Mouse (Mus musculus): ENCODE data around the gene Dse. TPM values are rescaled to one million over a fixed set of nuclear protein-coding genes. Genes with fewer than 3 reads are reported as not detected.
"Not testable (repeated sequence)": the region's sequence is repeated elsewhere in the genome, so short reads cannot be mapped to it uniquely, and the experiment has no call there.

Gene Dse
- 12.4 and 16.1 TPM in 2 replicates for polyA plus RNA-seq (2015; fragmentation: Nextera tagmentation; extraction: Ambion mirVana)

GRCm38 (mm10) chr10:34207503-34207850 is at the start of gene Dse:
Gene Dse (minus strand): TSS chr10:34207715.
- ATAC-seq (replicated peaks; ENCODE audit: insufficient number of reproducible peaks, insufficient read depth, low FRiP score, low read depth): peak; percentile 32
- WGBS: 0% methylated on average over 14 of the region's 14 CpGs

DNA sequence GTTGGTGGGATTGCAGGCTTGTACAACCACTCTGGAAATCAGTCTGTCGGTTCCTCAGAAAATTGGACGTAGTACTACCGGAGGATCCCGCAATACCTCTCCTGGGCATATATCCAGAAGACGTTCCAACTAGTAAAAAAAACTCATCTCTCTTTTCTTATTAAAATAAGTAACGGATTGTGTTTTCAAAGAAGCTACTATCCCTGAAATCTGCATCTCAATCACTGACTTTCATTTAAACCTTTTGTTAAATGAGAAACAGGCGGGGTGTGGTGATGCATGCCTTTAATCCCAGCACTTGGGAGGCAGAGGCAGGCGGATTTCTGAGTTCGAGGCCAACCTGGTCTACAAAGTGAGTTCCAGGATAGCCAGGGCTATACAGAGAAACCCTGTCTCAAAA is 45.3 kb upstream of the Dse start:
- H3K27ac ChIP-seq; ATAC-seq (replicated peaks; ENCODE audit: insufficient number of reproducible peaks, insufficient read depth, low FRiP score, low read depth); H3K4me2 ChIP-seq; H3K4me3 ChIP-seq; H3K4me1 ChIP-seq (replicated peaks); H3K36me3 ChIP-seq; H3K27me3 ChIP-seq; H3K9ac ChIP-seq; H3K9me3 ChIP-seq (replicated peaks): not testable (repeated sequence)
- 83% methylated on average over 9 of the region's 9 CpGs for WGBS

More at GRCm38 (mm10) chr10:34207503-34207850, at the start of gene Dse:
- peak within 1 kb of the TSS; percentile 86 for H3K27ac ChIP-seq
- H3K36me3 ChIP-seq: no peaks in the 10 kb centered on the region
- H3K4me3 ChIP-seq: peak within 1 kb of the TSS; percentile 74
- H3K4me2 ChIP-seq: peak within 1 kb of the TSS; percentile 90
- no peaks in the 10 kb centered on the region for H3K27me3 ChIP-seq
- H3K9ac ChIP-seq: peak within 1 kb of the TSS; percentile 80
- no peaks in the 10 kb centered on the region for H3K9me3 ChIP-seq (replicated peaks)
- peaks cover 5% of the 10 kb centered on the region for H3K4me1 ChIP-seq (replicated peaks)

DNA sequence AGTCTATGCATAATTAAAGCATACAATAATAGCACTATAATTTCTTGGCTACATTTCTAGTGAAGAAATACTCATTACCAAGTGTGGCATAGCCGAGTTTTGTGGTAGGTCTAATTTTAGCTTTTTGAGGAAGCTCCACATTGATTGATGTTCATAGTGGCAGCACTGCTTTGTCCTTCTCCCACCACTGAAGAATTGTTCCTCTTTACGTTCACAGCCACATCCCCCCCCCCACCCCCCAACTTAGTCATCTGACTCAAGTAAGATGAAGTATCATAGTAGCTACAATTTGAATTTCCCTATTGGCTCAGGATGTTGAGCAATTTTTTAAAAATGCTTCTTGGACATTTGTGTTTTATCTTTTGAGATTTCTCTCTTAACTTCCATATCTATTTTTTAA is 42.1 kb upstream of the Dse start:
- no peak overlapping the region for H3K27ac ChIP-seq
- 38% methylated on average over 2 of the region's 2 CpGs for WGBS

GRCm38 (mm10) chr10:34247757-34248156 is 40.2 kb upstream of the Dse start:
- ATAC-seq (replicated peaks; ENCODE audit: insufficient number of reproducible peaks, insufficient read depth, low FRiP score, low read depth): no peak
- no peaks in the 10 kb centered on the region for H3K9me3 ChIP-seq (replicated peaks)
- WGBS: 45% methylated on average over 3 of the region's 3 CpGs
- H3K9ac ChIP-seq: no peak overlapping the region
- no peaks in the 10 kb centered on the region for H3K27me3 ChIP-seq
- no peak overlapping the region for H3K27ac ChIP-seq
- no peaks in the 10 kb centered on the region for H3K36me3 ChIP-seq
- H3K4me3 ChIP-seq: no peak overlapping the region
- H3K4me2 ChIP-seq: no peak overlapping the region
- H3K4me1 ChIP-seq (replicated peaks): no peaks in the 10 kb centered on the region

More for the DNA sequence above, 42.1 kb upstream of the Dse start:
- no peak overlapping the region for H3K9ac ChIP-seq
- no peak overlapping the region for H3K4me2 ChIP-seq
- no peak for ATAC-seq (replicated peaks; ENCODE audit: insufficient number of reproducible peaks, insufficient read depth, low FRiP score, low read depth)
- H3K27me3 ChIP-seq: no peaks in the 10 kb centered on the region
- H3K36me3 ChIP-seq: no peaks in the 10 kb centered on the region
- H3K4me1 ChIP-seq (replicated peaks): no peaks in the 10 kb centered on the region
- no peaks in the 10 kb centered on the region for H3K9me3 ChIP-seq (replicated peaks)
- H3K4me3 ChIP-seq: no peak overlapping the region

- Histone ChIP-seq H3K36me3 (no peaks in the 10 kb centered on the region), H3K9ac (no peak overlapping the region), H3K27ac (no peak overlapping the region), H3K4me2 (no peak overlapping the region), H3K9me3 (replicated peaks) (no peaks in the 10 kb centered on the region), H3K27me3 (no peaks in the 10 kb centered on the region), H3K4me1 (replicated peaks) (no peaks in the 10 kb centered on the region), H3K4me3 (no peak overlapping the region)
- WGBS: 54% methylated on average over 2 of the region's 2 CpGs
- ATAC-seq (replicated peaks; ENCODE audit: insufficient number of reproducible peaks, insufficient read depth, low FRiP score, low read depth): no peak
Measured at GRCm38 (mm10) chr10:34246106-34246505, 38.6 kb upstream of the Dse start.

- H3K4me3 ChIP-seq: no peak overlapping the region
- no peaks in the 10 kb centered on the region for H3K4me1 ChIP-seq (replicated peaks)
- no peaks in the 10 kb centered on the region for H3K9me3 ChIP-seq (replicated peaks)
- no peaks in the 10 kb centered on the region for H3K27me3 ChIP-seq
- H3K27ac ChIP-seq: no peak overlapping the region
- H3K36me3 ChIP-seq: no peaks in the 10 kb centered on the region
- 70% methylated on average over 5 of the region's 5 CpGs for WGBS
- H3K9ac ChIP-seq: no peak overlapping the region
- ATAC-seq (replicated peaks; ENCODE audit: insufficient number of reproducible peaks, insufficient read depth, low FRiP score, low read depth): no peak
- no peak overlapping the region for H3K4me2 ChIP-seq
Measured at GRCm38 (mm10) chr10:34244745-34245144, 37.2 kb upstream of the Dse start.

- no peaks in the 10 kb centered on the region for H3K9me3 ChIP-seq (replicated peaks)
- H3K9ac ChIP-seq: no peak overlapping the region
- H3K4me1 ChIP-seq (replicated peaks): no peaks in the 10 kb centered on the region
- no peak for ATAC-seq (replicated peaks; ENCODE audit: insufficient number of reproducible peaks, insufficient read depth, low FRiP score, low read depth)
- 50% methylated on average over 4 of the region's 4 CpGs for WGBS
- no peak overlapping the region for H3K4me3 ChIP-seq
- H3K27ac ChIP-seq: no peak overlapping the region
- no peak overlapping the region for H3K4me2 ChIP-seq
- no peaks in the 10 kb centered on the region for H3K27me3 ChIP-seq
- no peaks in the 10 kb centered on the region for H3K36me3 ChIP-seq
Measured at GRCm38 (mm10) chr10:34238536-34238935, 31.0 kb upstream of the Dse start.

GRCm38 (mm10) chr10:34236569-34236968 is 29.1 kb upstream of the Dse start:
- H3K4me1 ChIP-seq (replicated peaks): no peaks in the 10 kb centered on the region
- no peaks in the 10 kb centered on the region for H3K9me3 ChIP-seq (replicated peaks)
- no peak for ATAC-seq (replicated peaks; ENCODE audit: insufficient number of reproducible peaks, insufficient read depth, low FRiP score, low read depth)
- H3K27ac ChIP-seq: no peak overlapping the region
- no peak overlapping the region for H3K4me2 ChIP-seq
- WGBS: 75% methylated on average over 5 of the region's 5 CpGs
- no peaks in the 10 kb centered on the region for H3K27me3 ChIP-seq
- no peaks in the 10 kb centered on the region for H3K36me3 ChIP-seq
- H3K4me3 ChIP-seq: no peak overlapping the region
- H3K9ac ChIP-seq: no peak overlapping the region

DNA sequence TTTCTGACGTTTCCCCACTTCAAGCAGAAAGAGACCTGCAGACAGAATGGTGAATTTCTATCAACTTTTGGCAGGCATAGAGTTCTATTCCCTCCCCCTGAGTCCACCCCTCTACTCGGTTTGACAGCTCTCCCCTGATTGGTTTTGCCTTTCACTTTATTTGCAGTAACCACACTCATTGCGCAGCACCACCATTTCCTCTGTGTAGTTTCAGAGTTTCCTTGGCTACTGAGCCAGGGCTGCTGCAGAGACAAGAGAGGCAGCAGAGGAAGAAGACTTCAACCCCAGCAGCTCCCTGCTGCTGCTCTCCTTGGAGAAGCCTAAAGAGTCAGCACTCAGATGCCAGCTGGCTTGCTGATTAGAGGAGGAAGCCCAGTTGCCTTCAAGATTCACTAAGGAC is 27.9 kb upstream of the Dse start:
- H3K27me3 ChIP-seq: no peaks in the 10 kb centered on the region
- no peak for ATAC-seq (replicated peaks; ENCODE audit: insufficient number of reproducible peaks, insufficient read depth, low FRiP score, low read depth)
- WGBS: 31% methylated on average over 3 of the region's 3 CpGs

DNA sequence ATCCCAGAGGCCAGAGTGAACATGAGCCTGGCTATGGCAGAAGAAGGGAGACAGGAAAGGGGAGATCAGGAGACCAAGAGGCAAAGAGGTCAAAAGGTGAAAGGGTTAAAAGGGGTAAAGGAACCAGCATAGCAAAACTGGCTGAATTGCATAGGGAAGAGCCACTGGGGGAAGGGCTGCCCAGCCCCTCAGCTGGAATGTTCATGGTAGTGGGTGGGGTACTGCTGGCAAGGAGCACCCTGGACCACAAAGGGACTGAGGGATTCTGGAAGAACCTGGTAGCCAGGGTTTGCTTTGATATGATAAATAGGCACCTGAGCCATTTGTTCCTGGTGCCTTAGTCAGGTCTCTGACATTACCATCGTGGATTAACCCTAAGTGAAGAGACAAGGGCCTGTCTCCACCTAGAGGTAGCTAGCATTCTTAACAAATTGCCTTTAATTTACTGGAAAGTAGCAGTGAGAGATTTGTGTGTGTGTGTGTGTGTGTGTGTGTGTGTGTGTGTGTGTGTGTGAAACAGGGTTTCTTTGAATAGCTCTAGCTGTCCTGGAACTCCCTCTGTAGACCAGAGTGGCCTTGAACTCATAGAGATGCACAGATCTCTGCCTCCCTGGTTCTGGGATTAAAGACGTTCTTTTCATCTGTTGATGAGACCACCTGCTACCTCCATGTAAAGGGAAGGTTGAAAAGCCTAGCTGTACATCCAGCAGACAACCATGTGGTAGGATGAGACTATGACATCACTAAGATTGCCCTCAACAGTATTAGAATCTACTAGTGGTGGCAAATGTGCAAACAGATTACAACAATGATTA is 26.6 kb upstream of the Dse start:
- H3K36me3 ChIP-seq: no peaks in the 10 kb centered on the region
- WGBS: 27% methylated on average over 2 of the region's 2 CpGs
- H3K4me1 ChIP-seq (replicated peaks): no peaks in the 10 kb centered on the region
- no peak overlapping the region for H3K27ac ChIP-seq
- H3K9ac ChIP-seq: no peak overlapping the region
- no peak overlapping the region for H3K4me2 ChIP-seq
- no peak overlapping the region for H3K4me3 ChIP-seq
- ATAC-seq (replicated peaks; ENCODE audit: insufficient number of reproducible peaks, insufficient read depth, low FRiP score, low read depth): no peak
- no peaks in the 10 kb centered on the region for H3K9me3 ChIP-seq (replicated peaks)
- H3K27me3 ChIP-seq: no peaks in the 10 kb centered on the region

More for the DNA sequence above, 27.9 kb upstream of the Dse start:
- no peaks in the 10 kb centered on the region for H3K4me1 ChIP-seq (replicated peaks)
- no peak overlapping the region for H3K27ac ChIP-seq
- no peaks in the 10 kb centered on the region for H3K36me3 ChIP-seq
- no peak overlapping the region for H3K4me3 ChIP-seq
- H3K4me2 ChIP-seq: no peak overlapping the region
- H3K9ac ChIP-seq: no peak overlapping the region
- H3K9me3 ChIP-seq (replicated peaks): no peaks in the 10 kb centered on the region

- no peak overlapping the region for H3K27ac ChIP-seq
- H3K4me1 ChIP-seq (replicated peaks): no peaks in the 10 kb centered on the region
- H3K27me3 ChIP-seq: no peaks in the 10 kb centered on the region
- no peaks in the 10 kb centered on the region for H3K36me3 ChIP-seq
- H3K4me3 ChIP-seq: no peak overlapping the region
- 69% methylated on average over 1 of the region's 1 CpGs for WGBS
- no peak overlapping the region for H3K9ac ChIP-seq
- H3K4me2 ChIP-seq: no peak overlapping the region
- no peaks in the 10 kb centered on the region for H3K9me3 ChIP-seq (replicated peaks)
- no peak for ATAC-seq (replicated peaks; ENCODE audit: insufficient number of reproducible peaks, insufficient read depth, low FRiP score, low read depth)
Measured at GRCm38 (mm10) chr10:34233418-34233817, 25.9 kb upstream of the Dse start.

DNA sequence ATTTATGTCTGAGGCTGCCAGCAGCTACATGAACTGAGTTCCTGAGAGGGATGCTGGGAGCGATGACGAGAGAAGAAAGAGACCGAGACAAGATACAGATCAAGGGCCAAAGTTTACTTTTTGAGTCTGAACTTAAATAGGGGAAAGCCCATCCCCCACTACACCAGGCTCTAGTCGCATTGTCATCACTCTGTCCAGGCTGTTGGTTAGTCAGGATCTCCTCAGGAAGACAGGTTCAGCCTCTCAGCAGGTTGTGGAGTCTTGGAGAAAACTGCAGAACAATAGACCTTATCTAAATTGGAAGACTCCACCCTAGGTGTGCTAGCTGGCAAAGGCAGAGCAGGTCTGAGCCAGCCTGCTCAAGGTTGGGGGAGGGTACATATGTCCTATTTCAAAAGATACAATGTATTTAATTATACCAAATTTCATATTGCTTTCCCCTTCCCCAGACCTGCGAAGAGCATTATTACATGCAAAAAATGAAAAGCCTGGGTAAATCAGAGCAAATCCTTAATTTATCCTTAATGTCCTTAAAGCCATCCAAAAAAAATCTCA is 22.7 kb upstream of the Dse start:
- no peaks in the 10 kb centered on the region for H3K27me3 ChIP-seq
- H3K4me3 ChIP-seq: no peak overlapping the region
- no peak overlapping the region for H3K4me2 ChIP-seq
- no peaks in the 10 kb centered on the region for H3K36me3 ChIP-seq
- no peak for ATAC-seq (replicated peaks; ENCODE audit: insufficient number of reproducible peaks, insufficient read depth, low FRiP score, low read depth)
- WGBS: 29% methylated on average over 5 of the region's 5 CpGs
- H3K27ac ChIP-seq: no peak overlapping the region
- H3K9me3 ChIP-seq (replicated peaks): no peaks in the 10 kb centered on the region
- H3K9ac ChIP-seq: no peak overlapping the region
- H3K4me1 ChIP-seq (replicated peaks): no peaks in the 10 kb centered on the region
